Mouse (Mus musculus) heart, postnatal 0 days (tissue): Measurements from ENCODE around the gene Gm20431. TPM values are rescaled to one million over a fixed set of nuclear protein-coding genes. Genes with fewer than 3 reads are reported as not detected.
"Not testable (repeated sequence)": the region's sequence is repeated elsewhere in the genome, so short reads cannot be mapped to it uniquely, and the experiment has no call there.

Source experiments
- ATAC-seq: fragments of 200-750 bp; cut with Nextera tagmentation; 2 replicates; pipeline ENCODE4 v1.8.0; 2017; ENCODE audit warnings: low read depth, moderate number of reproducible peaks, moderate library complexity; ENCODE audit not compliant: insufficient read depth
- DNase-seq: peaks from one replicate; pipeline ENCODE4 v3.0.0-alpha.2; 2016; ENCODE audit warnings: low spot score
- H3K27ac ChIP-seq: fragments of 300-500 bp; sonication (generic); 2 replicates; pipeline ENCODE4 v1.5.1; 2014; ENCODE audit warnings: low read depth, mild to moderate bottlenecking
- H3K27me3 ChIP-seq: fragments of 300-500 bp; sonication (generic); 2 replicates; pipeline ENCODE4 v1.6.1; 2014; ENCODE audit warnings: low read length, mixed read lengths; ENCODE audit not compliant: control insufficient read depth, insufficient read depth
- H3K36me3 ChIP-seq: fragments of 300-500 bp; sonication (generic); replicated peaks from 2 replicates; pipeline ENCODE4 v1.6.1; 2014; ENCODE audit warnings: low read length, mixed read lengths; ENCODE audit not compliant: control insufficient read depth, insufficient read depth
- H3K4me1 ChIP-seq: fragments of 300-500 bp; sonication (generic); 2 replicates; pipeline ENCODE4 v1.6.1; 2014; ENCODE audit warnings: antibody characterized with exemption; ENCODE audit not compliant: control insufficient read depth, insufficient read depth
- H3K4me2 ChIP-seq: fragments of 300-500 bp; sonication (generic); 2 replicates; pipeline ENCODE4 v1.6.1; 2014; ENCODE audit warnings: low read depth, mild to moderate bottlenecking, low read length, moderate library complexity
- H3K4me3 ChIP-seq: fragments of 300-500 bp; sonication (generic); 2 replicates; pipeline ENCODE4 v1.5.1; 2014; ENCODE audit warnings: low read depth, low read length
- H3K9ac ChIP-seq: fragments of 300-500 bp; sonication (generic); replicated peaks from 2 replicates; pipeline ENCODE4 v1.6.1; 2014; ENCODE audit warnings: low read depth, low read length, mixed read lengths
- H3K9me3 ChIP-seq: fragments of 300-500 bp; sonication (generic); replicated peaks from 2 replicates; pipeline ENCODE4 v1.6.1; 2016; ENCODE audit warnings: low read length; ENCODE audit not compliant: control insufficient read depth
- CTCF ChIP-seq: IDR thresholded peaks from 2 replicates; pipeline ENCODE4 v1.5.1; 2016; ENCODE audit warnings: antibody characterized with exemption, control low read depth, low read depth
- EP300 ChIP-seq: IDR thresholded peaks from 2 replicates; pipeline ENCODE4 v1.6.1; 2016; ENCODE audit warnings: antibody characterized with exemption, low read depth
- WGBS: fragments of 180-500 bp; shearing (Covaris S2); extraction: QIAGEN DNeasy Blood & Tissue Kit; methylation state at CpG from one replicate; pipeline ENCODE4 v1.1.7; 2014; 5-methylcytosine and 5-hydroxymethylcytosine counted together
- polyA plus RNA-seq: library from polyadenylated mRNA; unstranded; fragments of >200 nt; fragmentation: Nextera tagmentation; extraction: Ambion mirVana; gene quantifications from 2 replicates; pipeline ENCODE4 v1.2.1, GENCODE M21; 2015
- total RNA-seq: library from RNA; depleted of rRNA; stranded (reverse); fragments of >200 nt; gene quantifications from 2 replicates; pipeline ENCODE4 v1.2.3, GENCODE M21; 2014; ENCODE audit warnings: low replicate concordance

Gene Gm20431
- total and polyA plus RNA-seq, 2 experiments from 2014 or later, result 5.1 to 5.8 TPM

DNA sequence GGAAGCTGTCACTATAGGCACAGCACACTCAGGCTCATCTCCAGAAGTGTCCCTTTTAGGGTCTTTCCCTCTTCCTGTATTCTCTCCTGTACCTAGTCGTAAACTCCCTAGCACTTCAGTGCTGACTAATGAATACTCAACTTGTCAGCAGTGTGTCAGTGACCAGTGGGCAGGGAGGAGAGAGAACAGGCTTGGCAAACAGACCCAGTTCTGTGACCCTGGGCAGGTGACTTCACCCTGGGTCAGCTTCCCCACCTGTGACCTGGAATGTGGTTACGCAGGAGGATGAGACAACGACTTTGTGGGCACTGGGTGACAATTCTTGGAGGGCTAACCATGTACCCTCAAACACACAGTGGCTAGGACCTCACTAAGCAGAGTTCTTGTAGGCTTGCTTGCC lies 44.3 kb downstream of the Gm20431 start:
- no peak for TF ChIP-seq EP300
- no peak for TF ChIP-seq CTCF
- Histone ChIP-seq H3K27me3 (no peaks in the 10 kb centered on the region), H3K9me3 (peaks cover 3% of the 10 kb centered on the region; the same call in 1 of the 2 replicates), H3K4me3 (no peak overlapping the region), H3K9ac (no peak overlapping the region), H3K4me1 (0 out of 2 replicates have a peak, but pooled peaks cover 9% of the 10 kb centered on the region), H3K36me3 (peaks cover 54% of the 10 kb centered on the region), H3K27ac (no peak overlapping the region), H3K4me2 (no peak overlapping the region)
- 81% methylated on average over 3 of the region's 3 CpGs for WGBS
- no peak for ATAC-seq
- no peak for DNase-seq

DNA sequence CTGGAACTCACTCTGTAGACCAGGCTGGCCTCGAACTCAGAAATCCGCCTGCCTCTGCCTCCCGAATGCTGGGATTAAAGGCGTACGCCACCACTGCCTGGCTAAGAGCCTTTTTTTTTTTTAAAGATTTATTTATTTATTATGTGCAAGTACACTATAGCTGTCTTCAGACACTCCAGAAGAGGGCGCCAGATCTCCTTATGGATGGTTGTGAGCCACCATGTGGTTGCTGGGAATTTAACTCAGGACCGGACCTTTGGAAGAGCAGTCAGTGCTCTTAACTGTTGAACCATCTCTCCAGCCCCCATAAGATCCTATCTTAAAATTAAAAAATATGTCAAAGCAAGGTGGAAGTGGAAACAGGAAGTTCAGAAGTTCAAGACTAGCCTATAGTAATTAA lies 48.0 kb downstream of the Gm20431 start:
- H3K36me3 ChIP-seq, result peaks cover 69% of the 10 kb centered on the region
- not testable (repeated sequence) for ATAC-seq, DNase-seq, H3K9me3 ChIP-seq, H3K4me2 ChIP-seq, H3K27me3 ChIP-seq, H3K4me1 ChIP-seq, H3K27ac ChIP-seq, H3K4me3 ChIP-seq, H3K9ac ChIP-seq
- 92% methylated on average over 6 of the region's 7 CpGs for WGBS

GRCm38 (mm10) chr2:167612122-167612521 lies 49.2 kb downstream of the Gm20431 start:
- Histone ChIP-seq H3K27ac (no peak overlapping the region), H3K36me3 (peaks cover 64% of the 10 kb centered on the region), H3K9ac (no peak overlapping the region), H3K9me3 (peaks cover 3% of the 10 kb centered on the region; the same call in 1 of the 2 replicates), H3K4me2 (no peak overlapping the region), H3K4me3 (no peak overlapping the region), H3K27me3 (no peaks in the 10 kb centered on the region), H3K4me1 (no peaks in the 10 kb centered on the region)
- 94% methylated on average over 14 of the region's 14 CpGs for WGBS
- TF ChIP-seq EP300, result no peak
- TF ChIP-seq CTCF, result no peak
- no peak for ATAC-seq
- no peak for DNase-seq

DNA sequence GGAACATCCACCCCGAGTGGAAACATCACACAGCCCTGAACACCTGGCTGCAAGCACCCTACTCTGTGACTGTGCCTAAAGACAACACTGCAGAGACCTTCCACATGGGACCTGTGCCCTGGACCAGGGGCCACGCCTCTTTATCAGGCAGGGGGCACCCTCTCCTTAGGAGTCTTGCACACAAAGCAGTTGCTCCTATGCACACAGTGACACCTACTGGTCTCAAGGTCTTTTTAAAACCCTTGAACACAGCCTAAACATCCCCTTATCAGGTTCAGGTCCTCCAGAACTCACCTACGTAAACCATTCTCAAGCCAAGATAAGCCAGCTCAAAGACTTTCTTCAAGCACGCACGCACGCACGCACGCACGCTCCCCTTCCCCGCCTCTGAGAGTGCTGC lies 50.0 kb downstream of the Gm20431 start:
- Histone ChIP-seq H3K36me3 (peaks cover 59% of the 10 kb centered on the region), H3K4me3 (no peak overlapping the region), H3K4me2 (no peak overlapping the region), H3K9ac (no peak overlapping the region), H3K27me3 (no peaks in the 10 kb centered on the region), H3K9me3 (peaks cover 3% of the 10 kb centered on the region; the same call in 1 of the 2 replicates), H3K27ac (no peak overlapping the region), H3K4me1 (peaks cover 6% of the 10 kb centered on the region)
- DNase-seq (no peak), ATAC-seq (0 out of 2 replicates have a peak, but pooled peaks have one; percentile 9)
- TF ChIP-seq EP300, result no peak
- TF ChIP-seq CTCF, result peak; percentile 26; the same call in 1 of the 2 replicates
- WGBS, result 81% methylated on average over 10 of the region's 10 CpGs

DNA sequence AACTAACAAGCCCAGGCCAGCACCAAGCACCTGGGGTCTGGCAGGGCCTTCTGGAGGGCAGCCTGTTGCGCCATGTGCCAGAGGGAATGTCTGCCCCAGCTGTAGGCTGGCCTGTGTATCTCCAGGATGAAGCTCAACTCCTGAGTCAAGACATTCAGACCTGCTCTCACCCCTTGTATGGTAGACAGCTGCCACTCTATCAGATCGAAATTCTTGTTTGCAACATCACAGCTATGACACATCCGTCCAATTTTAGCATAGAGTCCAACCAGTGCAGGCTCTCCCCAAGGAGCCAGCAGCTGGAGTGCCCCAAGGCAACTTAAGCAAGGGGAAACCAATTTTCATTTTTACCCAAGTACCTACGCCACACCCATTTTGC lies 54.6 kb downstream of the Gm20431 start:
- Histone ChIP-seq H3K9me3 (no peaks in the 10 kb centered on the region), H3K4me2 (no peak overlapping the region), H3K27ac (no peak overlapping the region), H3K9ac (no peak overlapping the region), H3K27me3 (no peaks in the 10 kb centered on the region), H3K36me3 (peaks cover 22% of the 10 kb centered on the region), H3K4me3 (no peak overlapping the region), H3K4me1 (peaks cover 6% of the 10 kb centered on the region)
- WGBS, result 61% methylated on average over 4 of the region's 4 CpGs
- ATAC-seq (no peak), DNase-seq (no peak)
- TF ChIP-seq CTCF (no peak), EP300 (no peak)

- no peak for ATAC-seq
- Histone ChIP-seq H3K36me3 (peaks cover 22% of the 10 kb centered on the region), H3K4me3 (no peak overlapping the region), H3K9me3 (no peaks in the 10 kb centered on the region), H3K9ac (no peak overlapping the region), H3K27me3 (no peaks in the 10 kb centered on the region), H3K27ac (no peak overlapping the region), H3K4me1 (peaks cover 6% of the 10 kb centered on the region), H3K4me2 (no peak overlapping the region)
- 61% methylated on average over 17 of the region's 17 CpGs for WGBS
- TF ChIP-seq EP300 (no peak), CTCF (no peak)
- DNase-seq, result no peak
Measured at GRCm38 (mm10) chr2:167605817-167606744, 55.2 kb downstream of the Gm20431 start.
